Mouse (Mus musculus) G1E (cell line): Measurements from ENCODE around the gene Myo3a.
"Not testable (repeated sequence)": the region's sequence is repeated elsewhere in the genome, so short reads cannot be mapped to it uniquely, and the experiment has no call there.

Source experiments
- CTCF ChIP-seq: IDR thresholded peaks from 2 replicates; pipeline ENCODE4 v1.5.1; 2012; ENCODE audit warnings: low read depth, low read length, inconsistent platforms, mixed read lengths
- GATA1 ChIP-seq: IDR thresholded peaks from 2 replicates; pipeline ENCODE4 v1.6.1; 2012; ENCODE audit warnings: borderline replicate concordance, low read length, inconsistent platforms, mixed read lengths
- GATA2 ChIP-seq: IDR thresholded peaks from 2 replicates; pipeline ENCODE4 v1.6.1; 2012; ENCODE audit warnings: low read depth, low read length, inconsistent platforms, borderline replicate concordance
- TAL1 ChIP-seq: conservative IDR thresholded peaks from 2 replicates; pipeline ENCODE4 v1.6.1; 2012; ENCODE audit warnings: low read depth, low read length, inconsistent platforms, mixed read lengths

GRCm38 (mm10) chr2:22410511-22410910, 183.2 kb downstream of the Myo3a start:
- not testable (repeated sequence) for TF ChIP-seq CTCF, GATA2, GATA1, TAL1
